ENCODE assay signal across 10 mouse cellular contexts in genomic region chr2:113234559-113234958, GRCm38 (mm10). TPM values are rescaled to one million over a fixed set of nuclear protein-coding genes. Genes with fewer than 3 reads are reported as not detected.
A peak's percentile ranks its signal among the peaks of the same experiment; 100 is the strongest.
DNase-seq lines count a peak whose midpoint lies in the region; ATAC-seq and TF ChIP-seq lines count a peak whose summit lies in the region.
"Had no signal": no experiment of that assay in that cellular context is flagged by ENCODE, and none has a peak within 500 bp of the region (broad histone marks: within the 10 kb centered on the region; RNA-seq: fewer than 3 reads in every experiment).

No protein-coding gene starts in this region.

- H3K36me3 ChIP-seq in embryonic facial prominence, embryonic 11.5 days (replicated peaks; ENCODE audit: control insufficient read depth, insufficient read depth, low read depth, low read length), result no peaks in the 10 kb centered on the region
- H3K36me3 ChIP-seq in embryonic facial prominence, embryonic 10.5 days (replicated peaks), result no peaks in the 10 kb centered on the region
- no peaks in the 10 kb centered on the region for H3K36me3 ChIP-seq in liver, embryonic 14.5 days (replicated peaks; ENCODE audit: control insufficient read depth, insufficient read depth, low read depth)
- H3K36me3 ChIP-seq in liver, embryonic 12.5 days, result no peaks in the 10 kb centered on the region
- H3K36me3 ChIP-seq: neural tube, embryonic 12.5 days had no signal

- H3K4me1 ChIP-seq in embryonic facial prominence, embryonic 11.5 days (ENCODE audit: control insufficient read depth, insufficient read depth, low read length), result no peaks in the 10 kb centered on the region
- H3K4me1 ChIP-seq in embryonic facial prominence, embryonic 10.5 days, result no peaks in the 10 kb centered on the region
- no peaks in the 10 kb centered on the region for H3K4me1 ChIP-seq in liver, embryonic 14.5 days (replicated peaks; ENCODE audit: control insufficient read depth in 2 of 2, insufficient read depth in 2 of 2, low read length in 1 of 2)
- no peaks in the 10 kb centered on the region for H3K4me1 ChIP-seq in liver, embryonic 12.5 days
- H3K4me1 ChIP-seq: neural tube, embryonic 12.5 days had no signal

- H3K27me3 ChIP-seq in embryonic facial prominence, embryonic 11.5 days (ENCODE audit: control insufficient read depth, insufficient read depth, low read length), result no peaks in the 10 kb centered on the region
- no peaks in the 10 kb centered on the region for H3K27me3 ChIP-seq in embryonic facial prominence, embryonic 10.5 days (replicated peaks; ENCODE audit: low read depth, poor library complexity, severe bottlenecking)
- no peaks in the 10 kb centered on the region for H3K27me3 ChIP-seq in liver, embryonic 14.5 days (ENCODE audit: control insufficient read depth, insufficient read depth, low read length)
- H3K27me3 ChIP-seq in liver, embryonic 12.5 days (replicated peaks), result no peaks in the 10 kb centered on the region
- H3K27me3 ChIP-seq: neural tube, embryonic 12.5 days had no signal

- no peak overlapping the region for H3K9ac ChIP-seq in embryonic facial prominence, embryonic 11.5 days (replicated peaks; ENCODE audit: low read length)
- H3K9ac ChIP-seq in liver, embryonic 14.5 days (replicated peaks), result no peak overlapping the region
- H3K9ac ChIP-seq in liver, embryonic 12.5 days, result no peak overlapping the region
- H3K9ac ChIP-seq: neural tube, embryonic 12.5 days had no signal

- H3K4me2 ChIP-seq in embryonic facial prominence, embryonic 11.5 days (ENCODE audit: low read depth, low read length), result no peak overlapping the region
- no peak overlapping the region for H3K4me2 ChIP-seq in liver, embryonic 14.5 days (ENCODE audit: low read depth)
- no peak overlapping the region for H3K4me2 ChIP-seq in liver, embryonic 12.5 days
- H3K4me2 ChIP-seq: neural tube, embryonic 12.5 days had no signal

- 13% methylated on average over 3 of the region's 3 CpGs for WGBS in embryonic facial prominence, embryonic 11.5 days
- WGBS in embryonic facial prominence, embryonic 10.5 days, result 24% methylated on average over 3 of the region's 3 CpGs
- 19% methylated on average over 3 of the region's 3 CpGs for WGBS in liver, embryonic 14.5 days (ENCODE audit: insufficient replicate concordance)
- 15% methylated on average over 3 of the region's 3 CpGs for WGBS in liver, embryonic 12.5 days (ENCODE audit: insufficient replicate concordance)

- no peaks in the 10 kb centered on the region for H3K9me3 ChIP-seq in embryonic facial prominence, embryonic 11.5 days (replicated peaks; ENCODE audit: control insufficient read depth, low read length)
- H3K9me3 ChIP-seq in embryonic facial prominence, embryonic 10.5 days, result no peaks in the 10 kb centered on the region
- no peaks in the 10 kb centered on the region for H3K9me3 ChIP-seq in liver, embryonic 14.5 days (ENCODE audit: control insufficient read depth, low read length)
- no peaks in the 10 kb centered on the region for H3K9me3 ChIP-seq in liver, embryonic 12.5 days (replicated peaks)
- H3K9me3 ChIP-seq: neural tube, embryonic 12.5 days had no signal

- H3K4me3 ChIP-seq in embryonic facial prominence, embryonic 11.5 days (ENCODE audit: low read depth, low read length), result no peak overlapping the region
- H3K4me3 ChIP-seq in embryonic facial prominence, embryonic 10.5 days, result no peak overlapping the region
- H3K4me3 ChIP-seq in liver, embryonic 14.5 days (ENCODE audit: insufficient read depth in 1 of 2, low read depth in 2 of 2, low read length in 2 of 2), result no peak overlapping the region
- no peak overlapping the region for H3K4me3 ChIP-seq in liver, embryonic 12.5 days
- H3K4me3 ChIP-seq: neural tube, embryonic 12.5 days had no signal

- no peak overlapping the region for H3K27ac ChIP-seq in embryonic facial prominence, embryonic 11.5 days (replicated peaks; ENCODE audit: low read depth, low read length)
- no peak overlapping the region for H3K27ac ChIP-seq in embryonic facial prominence, embryonic 10.5 days (replicated peaks)
- H3K27ac ChIP-seq in liver, embryonic 14.5 days, result no peak overlapping the region
- H3K27ac ChIP-seq in liver, embryonic 12.5 days, result no peak overlapping the region
- H3K27ac ChIP-seq: neural tube, embryonic 12.5 days had no signal

- peak; percentile 88 for DNase-seq in embryonic facial prominence, embryonic 11.5 days (ENCODE audit: low spot score)
- DNase-seq in embryonic facial prominence, embryonic 10.5 days (ENCODE audit: low spot score), result no peak
- DNase-seq in liver, embryonic 14.5 days (ENCODE audit: low read depth in 3 of 3, low spot score in 3 of 3), result no peak
- peak; percentile 73 to 87 for DNase-seq in cerebellum, postnatal 10 days
- peak; percentile 40 for DNase-seq in layer of hippocampus, adult 9-11 months
- no peak for DNase-seq in testis, postnatal 14 days (ENCODE audit: low spot score)

- TF ChIP-seq EP300 in liver, embryonic 14.5 days (IDR thresholded peaks at IDR 0.05; ENCODE audit: low read depth), result no peak

- no peak for ATAC-seq in embryonic facial prominence, embryonic 11.5 days (replicated peaks; ENCODE audit: insufficient number of reproducible peaks, low FRiP score, low TSS enrichment, low read depth)
- no peak for ATAC-seq in liver, embryonic 14.5 days (ENCODE audit: insufficient read depth)
- ATAC-seq in liver, embryonic 12.5 days, result no peak
- ATAC-seq in monocyte, adult 5-6 weeks (replicated peaks; ENCODE audit: insufficient number of reproducible peaks, low FRiP score, low TSS enrichment, poor library complexity, severe bottlenecking), result no peak

- peak; percentile 48 for TF ChIP-seq CTCF in liver, embryonic 14.5 days (IDR thresholded peaks at IDR 0.05; ENCODE audit: low read depth)

RNA-seq across cellular contexts. Expression of gene Ryr3, which starts 17.7 kb away (rescaled TPM):
- 0.50 and 1.4 TPM in 2 replicates for polyA plus RNA-seq in embryonic facial prominence, embryonic 11.5 days (2014; fragmentation: Nextera tagmentation; extraction: Ambion mirVana)
- polyA plus RNA-seq in embryonic facial prominence, embryonic 10.5 days (2016; fragmentation: Nextera tagmentation; extraction: Ambion mirVana), result 0.25 and 0.28 TPM in 2 replicates
- polyA plus RNA-seq in liver, embryonic 14.5 days (2012; rRNA removed), result under 0.01 TPM in 2 replicates
- not detected in 2 replicates for polyA plus RNA-seq in liver, embryonic 14.5 days (2014; fragmentation: Nextera tagmentation; extraction: Ambion mirVana)
- 0.01 TPM in 1 of 2 replicates, not detected in the other for polyA plus RNA-seq in liver, embryonic 12.5 days (2016; fragmentation: Nextera tagmentation; extraction: Ambion mirVana)
- total RNA-seq in monocyte, adult 5-6 weeks (2017), result 0.11 to 0.19 TPM in 2 of 3 replicates, not detected in the other
- total RNA-seq: hematopoietic stem cell, adult 5-6 weeks had no signal

RNA-seq across cellular contexts. Expression of gene Tmco5b, which starts 51.0 kb away (rescaled TPM):
- polyA plus RNA-seq in embryonic facial prominence, embryonic 11.5 days (2014; fragmentation: Nextera tagmentation; extraction: Ambion mirVana), result not detected in 2 replicates
- 0.16 TPM in 1 of 2 replicates, not detected in the other for polyA plus RNA-seq in embryonic facial prominence, embryonic 10.5 days (2016; fragmentation: Nextera tagmentation; extraction: Ambion mirVana)
- not detected in 2 replicates for polyA plus RNA-seq in liver, embryonic 14.5 days (2012; rRNA removed)
- polyA plus RNA-seq in liver, embryonic 14.5 days (2014; fragmentation: Nextera tagmentation; extraction: Ambion mirVana), result not detected in 2 replicates
- not detected in 2 replicates for polyA plus RNA-seq in liver, embryonic 12.5 days (2016; fragmentation: Nextera tagmentation; extraction: Ambion mirVana)
- total RNA-seq in monocyte, adult 5-6 weeks (2017), result not detected in 3 replicates
- total RNA-seq: hematopoietic stem cell, adult 5-6 weeks had no signal
- polyA plus RNA-seq: neural tube, embryonic 12.5 days had no signal

Comparison
In these comparisons a context has a peak if more than half of its experiments do, and no peak if none do; other contexts are left out.
1. DNase-seq: peak in embryonic facial prominence, embryonic 11.5 days (single experiment), cerebellum, postnatal 10 days (2 of 2) and layer of hippocampus, adult 9-11 months (single experiment); none in embryonic facial prominence, embryonic 10.5 days (single experiment), liver, embryonic 14.5 days (0 of 3) and testis, postnatal 14 days (single experiment).